Mouse (Mus musculus) thymus, postnatal 0 days (tissue): Measurements from ENCODE around the gene Zfp472. TPM values are rescaled to one million over a fixed set of nuclear protein-coding genes. Genes with fewer than 3 reads are reported as not detected.
A peak's percentile ranks its signal among the peaks of the same experiment; 100 is the strongest.
"Not testable (repeated sequence)": the region's sequence is repeated elsewhere in the genome, so short reads cannot be mapped to it uniquely, and the experiment has no call there.

Experiments used
- DNase-seq: peaks from one replicate; pipeline ENCODE4 v3.0.0-alpha.2; 2015; ENCODE audit warnings: low spot score
- polyA plus RNA-seq: library from polyadenylated mRNA; unstranded; fragments of >200 nt; fragmentation: Nextera tagmentation; extraction: Ambion mirVana; gene quantifications from 2 replicates; pipeline ENCODE4 v1.2.1, GENCODE M21; 2015

Gene Zfp472
- polyA plus RNA-seq, 1 experiment from 2014 or later, result 19.5 TPM

DNA sequence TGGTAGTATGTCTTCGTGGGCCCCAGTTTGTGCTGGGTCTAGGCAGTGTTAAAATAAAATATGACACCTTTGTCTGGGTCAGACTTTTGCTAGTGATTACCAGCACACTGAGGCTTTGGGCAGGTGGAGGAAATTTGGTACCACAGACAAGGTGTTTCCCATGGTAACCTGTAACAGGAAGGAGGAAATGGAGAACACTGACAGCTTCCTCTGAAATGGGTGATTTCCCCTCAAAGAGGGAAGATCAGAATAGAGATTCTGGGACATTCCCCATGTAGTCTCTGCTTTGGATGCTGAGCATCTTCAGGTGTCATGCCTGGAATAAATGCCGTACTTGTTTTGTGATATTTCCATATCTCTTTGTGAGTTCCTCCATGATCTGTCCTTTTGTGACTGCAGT is 32.9 kb downstream of the Zfp472 start:
- no peak for DNase-seq

DNA sequence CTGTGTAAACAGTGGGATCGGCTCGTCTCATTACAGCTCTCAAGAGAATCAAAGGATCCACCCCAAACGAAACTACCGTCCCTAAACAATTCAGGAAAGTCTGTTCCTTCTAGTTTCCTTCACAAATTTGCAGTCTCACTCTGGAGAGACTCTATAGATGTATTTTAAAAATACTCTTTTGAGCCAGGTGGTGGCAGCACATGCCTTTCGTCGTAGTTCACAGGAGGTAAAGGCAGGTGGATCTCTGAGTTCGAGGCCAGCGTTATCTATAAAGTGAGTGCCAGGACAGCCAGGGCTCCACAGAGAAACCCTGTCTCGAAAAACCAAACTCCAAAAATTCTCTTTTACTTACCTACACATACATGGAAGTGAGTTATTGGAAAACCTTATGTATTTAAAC is 42.7 kb downstream of the Zfp472 start:
- DNase-seq, result peak; percentile 41

DNA sequence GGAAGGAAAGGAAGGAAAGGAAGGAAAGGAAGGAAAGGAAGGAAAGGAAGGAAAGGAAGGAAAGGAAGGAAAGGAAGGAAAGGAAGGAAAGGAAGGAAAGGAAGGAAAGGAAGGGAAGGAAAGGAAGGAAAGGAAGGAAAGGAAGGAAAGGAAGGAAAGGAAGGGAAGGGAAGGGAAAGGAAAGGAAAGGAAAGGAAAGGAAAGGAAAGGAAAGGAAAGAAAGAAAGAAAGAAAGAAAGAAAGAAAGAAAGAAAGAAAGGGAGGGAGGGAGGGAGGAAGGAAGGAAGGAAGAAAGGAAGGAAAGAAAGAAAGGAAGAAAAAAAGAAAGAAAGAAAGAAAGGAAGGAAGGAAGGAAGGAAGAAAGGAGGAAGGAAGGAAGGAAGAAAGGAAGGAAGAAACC is 54.8 kb downstream of the Zfp472 start:
- DNase-seq, result not testable (repeated sequence)

Other genes with a start within 250 kb of the Zfp472 start
- gene Zfp871, start 177.5 kb upstream of the Zfp472 start, polyA plus RNA-seq, result 26.8 and 32.7 TPM in 2 replicates
- 0.05 and 0.21 TPM in 2 replicates for gene Zfp811, start 155.9 kb upstream of the Zfp472 start, polyA plus RNA-seq
- gene Zfp799, start 135.6 kb upstream of the Zfp472 start, polyA plus RNA-seq, result 7.0 and 7.9 TPM in 2 replicates
- gene Zfp870, start 74.2 kb upstream of the Zfp472 start, polyA plus RNA-seq, result 1.2 and 1.9 TPM in 2 replicates
- gene Cyp4f14, start 48.5 kb upstream of the Zfp472 start, polyA plus RNA-seq, result 0.06 and 0.17 TPM in 2 replicates
- gene Cyp4f13, start 18.4 kb upstream of the Zfp472 start, polyA plus RNA-seq, result 11.1 and 14.0 TPM in 2 replicates
- gene Zfp952, start 27.3 kb downstream of the Zfp472 start, polyA plus RNA-seq, result 10.6 and 11.0 TPM in 2 replicates
- gene Zfp763, start 67.6 kb downstream of the Zfp472 start, polyA plus RNA-seq, result 7.8 and 8.1 TPM in 2 replicates
- not detected in 2 replicates for gene 4921501E09Rik, start 102.2 kb downstream of the Zfp472 start, polyA plus RNA-seq
- gene Zfp563, start 123.5 kb downstream of the Zfp472 start, polyA plus RNA-seq, result 8.7 and 9.2 TPM in 2 replicates
- not detected in 2 replicates for gene Morc2b, start 173.9 kb downstream of the Zfp472 start, polyA plus RNA-seq
- not detected in 2 replicates for gene Olfr55, start 202.6 kb downstream of the Zfp472 start, polyA plus RNA-seq
- not detected in 2 replicates for gene Olfr239, start 225.5 kb downstream of the Zfp472 start, polyA plus RNA-seq